Mouse (Mus musculus) urinary bladder, postnatal 4 days (tissue): ENCODE data around the gene Tomm34.
"Not testable (repeated sequence)": the region's sequence is repeated elsewhere in the genome, so short reads cannot be mapped to it uniquely, and the experiment has no call there.

Experiments used
- DNase-seq, 2 experiments: peaks; one replicate each; pipeline ENCODE4 v3.0.0; 2021 to 2022; ENCODE audit warnings: low spot score in 2 of 2

Tomm34 gene

GRCm38 (mm10) chr2:164076874-164077425 is 6.0 kb upstream of the Tomm34 start:
- no peak for DNase-seq

- no peak for DNase-seq
These were observed 4.1 kb upstream of the Tomm34 start for GRCm38 (mm10) chr2:164075088-164075487.

GRCm38 (mm10) chr2:164073918-164074578 is 3.1 kb upstream of the Tomm34 start:
- peak; percentile 96 to 99 for DNase-seq

GRCm38 (mm10) chr2:164073120-164073519 is 2.2 kb upstream of the Tomm34 start:
- no peak for DNase-seq

GRCm38 (mm10) chr2:164072109-164072508 is 1.1 kb upstream of the Tomm34 start:
- DNase-seq: no peak

- not testable (repeated sequence) for DNase-seq
These were observed 460 bp upstream of the Tomm34 start for GRCm38 (mm10) chr2:164071437-164071820.

GRCm38 (mm10) chr2:164070142-164070764 is 716 bp downstream of the Tomm34 start, which contains the start of gene Stk4:
Gene Stk4 (plus strand): TSS chr2:164070322.
- DNase-seq: peak in 1 of 2 experiments; percentile 30

GRCm38 (mm10) chr2:164059634-164060235 is 11.2 kb downstream of the Tomm34 start:
- DNase-seq: no peak

- DNase-seq: no peak
These were observed 16.3 kb downstream of the Tomm34 start for GRCm38 (mm10) chr2:164054671-164055070.

GRCm38 (mm10) chr2:164053767-164054166 is 17.2 kb downstream of the Tomm34 start:
- no peak for DNase-seq

- DNase-seq: no peak
These were observed 23.7 kb downstream of the Tomm34 start for GRCm38 (mm10) chr2:164047197-164047690.

- DNase-seq: no peak
These were observed 29.4 kb downstream of the Tomm34 start for GRCm38 (mm10) chr2:164041523-164041922.

GRCm38 (mm10) chr2:164040949-164041348 is 30.0 kb downstream of the Tomm34 start:
- DNase-seq: no peak

- no peak for DNase-seq
These were observed 32.5 kb downstream of the Tomm34 start for GRCm38 (mm10) chr2:164038407-164039028.

GRCm38 (mm10) chr2:164036520-164037019 is 34.4 kb downstream of the Tomm34 start:
- DNase-seq: no peak

GRCm38 (mm10) chr2:164032973-164033372 is 38.0 kb downstream of the Tomm34 start:
- no peak for DNase-seq

GRCm38 (mm10) chr2:164031147-164031546 is 39.8 kb downstream of the Tomm34 start:
- DNase-seq: no peak

GRCm38 (mm10) chr2:164025150-164025549 is 45.8 kb downstream of the Tomm34 start, which contains the start of gene Pabpc1l:
Gene Pabpc1l (plus strand): TSS chr2:164025450.
- DNase-seq: no peak

GRCm38 (mm10) chr2:164022104-164022503 is 48.9 kb downstream of the Tomm34 start:
- DNase-seq: no peak

GRCm38 (mm10) chr2:164019943-164020342 is 51.0 kb downstream of the Tomm34 start:
- no peak for DNase-seq

GRCm38 (mm10) chr2:164018910-164019309 is 52.1 kb downstream of the Tomm34 start:
- no peak for DNase-seq

GRCm38 (mm10) chr2:164015304-164015703 is 55.7 kb downstream of the Tomm34 start:
- DNase-seq: no peak
